Mouse (Mus musculus): ENCODE data around the gene Rbx1. TPM values are rescaled to one million over a fixed set of nuclear protein-coding genes. Genes with fewer than 3 reads are reported as not detected.
"Not testable (repeated sequence)": the region's sequence is repeated elsewhere in the genome, so short reads cannot be mapped to it uniquely, and the experiment has no call there.

Gene Rbx1
- 100 to 1,000 TPM; 313 to 388 (median 382) TPM for polyA plus RNA-seq (2017; shearing (Covaris generic))

GRCm38 (mm10) chr15:81465901-81466737 lies at the start of gene Rbx1:
Gene Rbx1, plus strand, starts transcription at chr15:81466296.
- peak; percentile 90 for ATAC-seq

GRCm38 (mm10) chr15:81416763-81417310 lies 49.3 kb upstream of the Rbx1 start:
- peak; percentile 60 for ATAC-seq

- ATAC-seq, result no peak
Measured at GRCm38 (mm10) chr15:81418065-81418464, 48.0 kb upstream of the Rbx1 start.

GRCm38 (mm10) chr15:81421454-81421853 lies 44.6 kb upstream of the Rbx1 start:
- ATAC-seq, result no peak

- no peak for ATAC-seq
Measured at GRCm38 (mm10) chr15:81422156-81422681, 43.9 kb upstream of the Rbx1 start.

- ATAC-seq, result no peak
Measured at GRCm38 (mm10) chr15:81425311-81425710, 40.8 kb upstream of the Rbx1 start.

- ATAC-seq, result no peak
Measured at GRCm38 (mm10) chr15:81427947-81428346, 38.1 kb upstream of the Rbx1 start.

GRCm38 (mm10) chr15:81431195-81431594 lies 34.9 kb upstream of the Rbx1 start:
- no peak for ATAC-seq

GRCm38 (mm10) chr15:81438345-81438744 lies 27.8 kb upstream of the Rbx1 start:
- no peak for ATAC-seq

- no peak for ATAC-seq
Measured at GRCm38 (mm10) chr15:81439236-81439635, 26.9 kb upstream of the Rbx1 start.

- peak; percentile 50 for ATAC-seq
Measured at GRCm38 (mm10) chr15:81448463-81448862, 17.6 kb upstream of the Rbx1 start.

GRCm38 (mm10) chr15:81461523-81461922 lies 4.6 kb upstream of the Rbx1 start:
- no peak for ATAC-seq

- ATAC-seq, result no peak
Measured at GRCm38 (mm10) chr15:81465016-81465660, 958 bp upstream of the Rbx1 start.

- no peak for ATAC-seq
Measured at GRCm38 (mm10) chr15:81466738-81467113, 630 bp downstream of the Rbx1 start.

GRCm38 (mm10) chr15:81470735-81471134 lies 4.6 kb downstream of the Rbx1 start:
- no peak for ATAC-seq

GRCm38 (mm10) chr15:81472256-81472655 lies 6.2 kb downstream of the Rbx1 start:
- no peak for ATAC-seq

GRCm38 (mm10) chr15:81475654-81476053 lies 9.6 kb downstream of the Rbx1 start:
- ATAC-seq, result no peak

- ATAC-seq, result no peak
Measured at GRCm38 (mm10) chr15:81476597-81476996, 10.5 kb downstream of the Rbx1 start.

GRCm38 (mm10) chr15:81479446-81480213 lies 13.5 kb downstream of the Rbx1 start:
- ATAC-seq, result no peak

- not testable (repeated sequence) for ATAC-seq
Measured at GRCm38 (mm10) chr15:81480284-81480683, 14.2 kb downstream of the Rbx1 start.

GRCm38 (mm10) chr15:81480977-81481379 lies 14.9 kb downstream of the Rbx1 start:
- ATAC-seq, result peak; percentile 94

- no peak for ATAC-seq
Measured at GRCm38 (mm10) chr15:81482966-81483365, 16.9 kb downstream of the Rbx1 start.

- no peak for ATAC-seq
Measured at GRCm38 (mm10) chr15:81483691-81484090, 17.6 kb downstream of the Rbx1 start.

All from inflammation-experienced regulatory T-cells, adult 6 months (primary cell).